Mouse (Mus musculus): ENCODE measurements at regions not wholly inside any gene's neighbourhood (a gene's known extent, or its start where the extent isn't known, plus 50 kb on each side); places are given as distances from the start of the nearest gene placed in this dataset.
"Not testable (repeated sequence)": the region's sequence is repeated elsewhere in the genome, so short reads cannot be mapped to it uniquely, and the experiment has no call there.

GRCm38 (mm10) chr11:63211501-63211900, 82.7 kb downstream of the Pmp22 start:
- DNase-seq (ENCODE audit: low spot score) = no peak

GRCm38 (mm10) chr11:63213043-63213442, 84.3 kb downstream of the Pmp22 start:
- DNase-seq (ENCODE audit: low spot score) = peak; percentile 84

GRCm38 (mm10) chr11:63213901-63214425, 85.2 kb downstream of the Pmp22 start:
- DNase-seq (ENCODE audit: low spot score) = no peak

DNA sequence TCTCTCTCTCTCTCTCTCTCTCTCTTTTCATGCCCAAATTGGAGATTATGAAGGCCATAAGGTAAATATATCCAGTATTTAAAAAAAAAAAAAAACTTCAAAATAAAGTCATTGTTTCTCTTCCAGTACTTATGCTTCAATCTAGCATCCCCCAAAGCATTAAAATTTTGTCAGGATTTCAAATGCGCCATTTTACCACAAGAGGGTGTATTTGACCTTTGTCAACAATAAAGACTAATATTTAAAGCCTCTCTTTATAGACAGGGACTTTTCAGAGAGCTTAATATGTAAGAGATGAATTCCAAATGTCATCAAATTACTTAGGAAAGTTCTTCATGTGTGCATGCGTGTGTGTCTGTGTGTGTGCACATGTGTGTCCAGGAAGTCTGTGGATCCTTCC, 87.2 kb downstream of the Pmp22 start:
- DNase-seq (ENCODE audit: low spot score) = no peak

GRCm38 (mm10) chr11:63217049-63217448, 88.3 kb downstream of the Pmp22 start:
- no peak for DNase-seq (ENCODE audit: low spot score)

DNA sequence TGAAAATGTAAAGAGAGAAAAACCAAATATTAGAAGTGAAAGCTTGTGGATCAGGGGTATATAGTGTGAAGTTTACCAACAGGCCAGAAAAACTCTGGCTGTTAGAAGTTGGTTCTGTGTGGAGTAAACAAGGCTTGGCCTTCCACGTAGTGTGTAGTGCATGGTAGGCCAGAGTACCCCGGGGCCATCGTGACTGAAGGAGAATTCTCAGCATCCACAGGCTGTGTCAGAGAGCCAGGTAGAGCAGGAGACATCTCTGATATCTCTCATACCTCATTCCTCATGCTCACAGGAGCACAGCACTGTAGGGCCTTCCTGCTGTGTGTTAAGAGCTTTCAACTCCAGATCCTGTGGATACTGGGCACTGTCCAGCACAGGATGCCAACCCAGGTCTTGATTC, 97.7 kb downstream of the Pmp22 start:
- DNase-seq (ENCODE audit: low spot score) = no peak

GRCm38 (mm10) chr11:63230786-63231185, 102.0 kb downstream of the Pmp22 start:
- DNase-seq (ENCODE audit: low spot score) = no peak

GRCm38 (mm10) chr11:63233172-63233966, 104.6 kb downstream of the Pmp22 start:
- peak; percentile 38 for DNase-seq (ENCODE audit: low spot score)

- DNase-seq (ENCODE audit: low spot score) = no peak
Measured at GRCm38 (mm10) chr11:63234481-63234880, 105.7 kb downstream of the Pmp22 start.

GRCm38 (mm10) chr11:63238655-63239054, 109.9 kb downstream of the Pmp22 start:
- DNase-seq (ENCODE audit: low spot score) = no peak

GRCm38 (mm10) chr11:63243906-63244416, 115.2 kb downstream of the Pmp22 start:
- DNase-seq (ENCODE audit: low spot score) = no peak

DNA sequence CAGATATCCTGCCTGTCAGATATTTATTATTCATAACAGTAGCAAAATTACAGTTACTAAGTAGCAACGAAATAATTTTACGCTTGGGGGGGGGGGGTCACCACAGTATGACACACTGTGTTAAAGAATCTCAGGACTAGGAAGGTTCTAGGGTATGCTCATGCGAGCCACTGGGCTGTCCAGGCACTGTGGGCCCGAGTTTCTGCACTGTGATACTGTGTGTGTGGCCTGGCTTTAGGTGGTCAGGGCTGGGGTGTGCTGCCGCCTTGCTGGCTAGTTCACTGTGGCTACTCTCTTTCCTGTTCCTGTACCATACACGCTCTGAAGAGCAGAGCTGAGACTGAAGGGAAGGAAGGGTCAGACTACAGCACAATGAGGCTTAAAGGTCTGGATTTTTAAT, 116.3 kb downstream of the Pmp22 start:
- no peak for DNase-seq (ENCODE audit: low spot score)

DNA sequence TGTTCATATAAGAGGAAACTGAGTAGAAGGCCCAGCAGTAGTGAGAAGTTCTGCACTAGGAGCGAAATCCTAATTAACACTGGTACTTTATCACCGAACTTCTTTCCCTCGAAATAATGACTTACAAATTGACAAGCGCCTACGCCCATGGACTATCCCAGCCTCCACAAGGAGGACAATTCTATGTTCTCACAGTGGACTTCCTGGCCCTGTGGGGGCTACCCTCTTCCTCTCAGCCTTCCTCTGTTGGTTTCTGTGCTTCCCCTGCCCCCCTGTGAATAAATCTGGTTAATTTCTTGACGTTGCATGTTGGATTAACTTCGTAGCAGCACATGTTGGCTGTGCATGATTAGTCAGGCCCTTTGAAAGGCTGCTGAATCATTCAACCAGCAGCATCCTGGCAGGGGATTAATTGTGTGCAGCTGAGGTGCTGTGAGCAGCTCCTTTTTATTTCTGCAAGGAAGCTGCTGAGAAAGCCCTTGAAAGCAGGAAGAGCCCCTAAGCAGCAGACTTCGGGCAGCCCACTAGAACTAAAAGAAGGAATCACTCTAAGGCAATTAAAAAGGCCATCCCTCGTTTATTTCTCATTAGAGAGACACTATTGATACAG, 117.4 kb downstream of the Pmp22 start:
- DNase-seq (ENCODE audit: low spot score) = peak; percentile 31

DNA sequence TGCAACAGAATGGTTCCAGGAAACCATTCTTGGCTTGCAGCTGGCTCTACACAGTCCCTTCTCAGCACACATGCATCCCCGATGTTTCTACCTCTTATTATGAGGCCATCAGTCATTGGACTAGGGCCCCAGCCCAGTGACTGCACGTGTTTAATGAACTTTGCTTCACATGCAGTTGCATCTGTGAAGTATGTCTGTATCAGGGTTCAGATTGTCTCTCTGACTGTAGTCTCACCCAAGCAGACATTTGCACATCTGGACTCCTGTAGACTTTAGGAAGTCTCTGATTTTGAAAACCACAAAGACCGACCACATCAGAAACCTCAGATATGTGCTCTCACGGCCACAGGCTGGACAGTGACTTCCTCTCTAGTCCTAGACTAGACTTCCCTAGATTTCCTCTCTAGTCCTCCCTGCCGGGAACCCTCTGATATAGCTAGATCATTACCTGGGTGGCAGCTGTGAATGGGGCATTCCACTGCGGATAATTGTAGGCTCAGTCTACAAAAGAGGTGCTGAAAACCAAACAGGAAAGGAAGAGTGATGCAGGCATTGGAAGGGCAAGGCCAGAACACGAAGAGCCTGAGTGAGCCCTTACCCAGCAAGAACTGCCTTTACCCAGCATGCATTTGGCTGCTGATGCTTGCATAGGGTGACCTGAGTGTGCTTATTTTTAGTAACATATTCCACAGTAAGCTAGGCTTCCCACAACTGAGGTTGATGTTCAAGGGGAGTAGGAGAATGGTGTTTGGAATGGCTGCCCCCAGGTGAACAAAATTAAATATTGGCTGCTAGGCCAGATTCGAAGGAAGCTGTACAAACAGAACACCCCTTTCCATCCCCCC, 123.5 kb downstream of the Pmp22 start:
- no peak for DNase-seq (ENCODE audit: low spot score)

GRCm38 (mm10) chr11:63252968-63253602, 124.3 kb downstream of the Pmp22 start:
- no peak for DNase-seq (ENCODE audit: low spot score)

GRCm38 (mm10) chr11:63264432-63265061, 135.8 kb downstream of the Pmp22 start:
- peak; percentile 47 for DNase-seq (ENCODE audit: low spot score)

DNA sequence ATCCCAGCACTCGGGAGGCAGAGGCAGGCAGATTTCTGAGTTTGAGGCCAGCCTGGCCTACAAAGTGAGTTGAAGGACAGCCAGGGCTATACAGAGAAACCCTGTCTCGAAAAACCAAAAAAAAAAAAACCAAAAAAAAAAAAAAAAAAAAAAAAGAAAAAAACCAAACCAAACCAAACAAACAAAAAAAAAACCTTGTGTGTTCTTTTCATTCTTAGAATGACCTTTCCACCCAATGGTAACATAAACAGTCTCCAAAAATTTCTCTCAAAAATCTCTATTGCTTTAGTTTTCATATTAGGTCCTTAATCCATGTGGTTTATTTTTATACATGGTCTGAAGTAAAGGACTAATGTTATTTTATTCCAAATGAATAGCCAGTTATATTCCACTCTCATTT, 137.5 kb downstream of the Pmp22 start:
- DNase-seq (ENCODE audit: low spot score) = not testable (repeated sequence)

DNA sequence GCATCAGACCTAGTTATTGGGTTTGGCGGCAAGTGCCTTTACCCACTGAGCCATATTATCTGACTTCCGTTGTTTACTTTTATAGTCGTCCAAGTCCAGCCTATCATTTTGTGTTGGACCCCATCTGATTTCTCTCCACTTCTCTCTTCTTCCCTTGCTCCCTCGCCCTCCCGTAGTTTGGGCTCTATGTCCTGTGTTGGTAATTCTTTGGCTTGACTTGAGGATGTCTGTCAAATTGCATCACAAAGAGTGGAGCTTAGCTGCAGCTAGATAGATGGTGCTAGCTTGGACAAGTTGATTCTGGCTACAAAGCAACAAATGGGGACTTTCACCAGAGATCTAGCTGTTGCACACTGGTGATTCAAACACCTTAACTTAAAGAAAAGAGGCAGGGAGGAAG, 147.9 kb downstream of the Pmp22 start:
- DNase-seq (ENCODE audit: low spot score) = no peak

DNA sequence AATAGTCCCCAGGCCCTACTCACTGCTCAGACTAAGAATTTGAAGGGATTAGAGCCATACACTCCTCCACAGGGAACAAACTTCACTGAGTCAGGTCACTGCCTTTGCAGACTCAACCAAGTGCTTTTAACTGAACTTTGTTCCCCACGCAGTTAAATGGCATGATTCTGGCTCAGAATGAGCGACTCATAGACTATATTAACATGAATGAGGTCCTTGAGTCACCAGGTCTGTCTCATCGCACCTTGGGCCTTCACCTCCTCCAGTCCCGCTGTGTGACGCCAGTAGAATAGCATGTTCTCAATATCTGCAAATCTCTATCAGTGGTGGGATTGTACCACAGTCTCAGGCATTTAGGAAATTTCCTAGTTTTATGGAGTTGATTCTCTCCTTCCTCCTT, 153.1 kb downstream of the Pmp22 start:
- no peak for DNase-seq (ENCODE audit: low spot score)

- DNase-seq (ENCODE audit: low spot score) = no peak
Measured at GRCm38 (mm10) chr11:63282541-63282940, 153.8 kb downstream of the Pmp22 start.

DNA sequence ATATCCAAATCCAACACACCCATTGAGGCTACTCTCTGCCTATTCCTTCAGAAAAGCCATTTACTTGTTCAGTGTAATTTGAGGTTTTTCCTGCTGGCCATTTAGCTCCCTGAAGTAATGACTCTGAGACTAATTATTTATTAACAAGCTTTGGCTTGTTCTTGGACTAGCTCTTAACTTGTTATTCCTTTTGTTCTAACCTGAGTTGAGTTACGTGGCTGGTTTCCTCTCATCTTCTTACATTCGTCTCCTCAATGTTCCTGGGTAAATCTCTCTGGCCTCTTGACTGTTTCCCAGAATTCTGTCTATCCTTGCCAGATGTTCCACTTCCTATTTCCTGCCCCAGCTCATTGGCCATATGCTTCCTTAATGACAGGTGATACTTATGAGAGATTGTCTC, 157.2 kb downstream of the Pmp22 start:
- DNase-seq (ENCODE audit: low spot score) = no peak

All from retina, embryonic 14.5 days (tissue).